1 mouse cellular context compared by ENCODE assay signal in genomic region chr11:53989232-53989631, GRCm38 (mm10).
A peak's percentile ranks its signal among the peaks of the same experiment; 100 is the strongest.
TF ChIP-seq lines count a peak whose summit lies in the region.

No protein-coding gene starts in this region.

TF ChIP-seq in MEL, 35 proteins besides CTCF, POLR2A, EP300 and RAD21 (continued from another document):
- TF ChIP-seq MYC (IDR thresholded peaks at IDR 0.05; ENCODE audit: low read depth, low read length) (0 out of 2 replicates have a peak, but pooled peaks have one; percentile 53), ZC3H11A (IDR thresholded peaks at IDR 0.05; ENCODE audit: low read depth, low read length) (peak; percentile 35), SMC3 (IDR thresholded peaks at IDR 0.05; ENCODE audit: low read depth, low read length) (peak; percentile 67)
